Mouse (Mus musculus) midbrain, embryonic 13.5 days (tissue): ENCODE results near the gene Aff1. TPM values are rescaled to one million over a fixed set of nuclear protein-coding genes. Genes with fewer than 3 reads are reported as not detected.
A peak's percentile ranks its signal among the peaks of the same experiment; 100 is the strongest.

Source experiments
- ATAC-seq: fragments of 200-750 bp; cut with Nextera tagmentation; 2 replicates; pipeline ENCODE4 v1.8.0; 2017; ENCODE audit warnings: mild to moderate bottlenecking, moderate TSS enrichment, moderate library complexity
- H3K27ac ChIP-seq: fragments of 300-500 bp; sonication (generic); 2 replicates; pipeline ENCODE4 v1.5.1; 2015; ENCODE audit warnings: inconsistent platforms, mild to moderate bottlenecking, moderate library complexity
- H3K27me3 ChIP-seq: fragments of 300-500 bp; sonication (generic); 2 replicates; pipeline ENCODE4 v1.6.1; 2015; ENCODE audit warnings: mild to moderate bottlenecking, inconsistent platforms
- H3K36me3 ChIP-seq: fragments of 300-500 bp; sonication (generic); 2 replicates; pipeline ENCODE4 v1.6.1; 2015; ENCODE audit warnings: mild to moderate bottlenecking, inconsistent platforms
- H3K4me1 ChIP-seq: fragments of 300-500 bp; sonication (generic); replicated peaks from 2 replicates; pipeline ENCODE4 v1.6.1; 2015; ENCODE audit warnings: inconsistent platforms
- H3K4me2 ChIP-seq: fragments of 300-500 bp; sonication (generic); replicated peaks from 2 replicates; pipeline ENCODE4 v1.6.1; 2015; ENCODE audit warnings: moderate library complexity, mild to moderate bottlenecking, inconsistent platforms
- H3K4me3 ChIP-seq: fragments of 300-500 bp; sonication (generic); replicated peaks from 2 replicates; pipeline ENCODE4 v1.5.1; 2015; ENCODE audit warnings: mild to moderate bottlenecking, inconsistent platforms
- H3K9ac ChIP-seq: fragments of 300-500 bp; sonication (generic); replicated peaks from 2 replicates; pipeline ENCODE4 v1.6.1; 2015; ENCODE audit warnings: mild to moderate bottlenecking, inconsistent platforms
- H3K9me3 ChIP-seq: fragments of 300-500 bp; sonication (generic); 2 replicates; pipeline ENCODE4 v1.6.1; 2016; ENCODE audit warnings: mild to moderate bottlenecking, inconsistent platforms
- WGBS: fragments of 180-500 bp; shearing (Covaris S2); methylation state at CpG from one replicate; pipeline ENCODE4 v1.1.7; 2015; 5-methylcytosine and 5-hydroxymethylcytosine counted together
- polyA plus RNA-seq: library from polyadenylated mRNA; unstranded; fragments of >200 nt; fragmentation: Nextera tagmentation; extraction: Ambion mirVana; gene quantifications from 2 replicates; pipeline ENCODE4 v1.2.1, GENCODE M21; 2015

Aff1 gene
- polyA plus RNA-seq, 1 experiment from 2014 or later = 2.3 TPM

DNA sequence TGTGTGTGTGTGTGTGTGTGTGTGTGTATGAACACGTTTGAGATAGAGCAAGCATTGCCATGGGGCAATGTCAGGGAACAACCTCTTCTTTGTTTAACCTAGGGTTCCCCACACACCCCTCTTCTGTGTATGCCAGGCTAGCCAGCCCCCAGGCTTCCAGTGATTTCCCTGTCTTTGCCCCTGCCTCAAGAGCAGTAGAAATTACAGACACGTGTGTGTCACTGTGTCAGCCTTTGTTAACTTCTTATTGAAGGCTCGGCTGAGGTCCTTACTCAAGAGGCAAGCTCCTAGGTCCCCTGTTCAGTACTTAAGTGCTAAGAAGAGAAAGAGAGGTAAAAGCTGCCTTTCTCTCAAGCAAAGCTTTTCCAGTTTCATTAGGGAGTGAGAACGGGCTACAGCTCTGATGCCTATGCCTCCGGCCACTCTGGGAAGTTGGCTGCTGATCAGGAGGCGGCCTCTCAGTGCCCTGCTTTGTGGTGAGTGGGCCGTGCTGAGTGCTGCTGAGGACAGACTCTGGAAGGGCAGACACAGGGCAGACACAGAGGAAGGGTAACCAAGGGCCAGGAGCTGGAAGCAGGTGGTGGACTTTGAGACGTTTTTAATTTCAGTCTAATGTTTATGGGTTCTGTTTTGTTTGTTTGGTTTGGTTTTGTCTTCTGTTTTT is 111.9 kb downstream of the Aff1 start:
- peak; percentile 79 for ATAC-seq
- WGBS = 19% methylated on average over 8 of the region's 8 CpGs
- no peak overlapping the region for H3K4me2 ChIP-seq

DNA sequence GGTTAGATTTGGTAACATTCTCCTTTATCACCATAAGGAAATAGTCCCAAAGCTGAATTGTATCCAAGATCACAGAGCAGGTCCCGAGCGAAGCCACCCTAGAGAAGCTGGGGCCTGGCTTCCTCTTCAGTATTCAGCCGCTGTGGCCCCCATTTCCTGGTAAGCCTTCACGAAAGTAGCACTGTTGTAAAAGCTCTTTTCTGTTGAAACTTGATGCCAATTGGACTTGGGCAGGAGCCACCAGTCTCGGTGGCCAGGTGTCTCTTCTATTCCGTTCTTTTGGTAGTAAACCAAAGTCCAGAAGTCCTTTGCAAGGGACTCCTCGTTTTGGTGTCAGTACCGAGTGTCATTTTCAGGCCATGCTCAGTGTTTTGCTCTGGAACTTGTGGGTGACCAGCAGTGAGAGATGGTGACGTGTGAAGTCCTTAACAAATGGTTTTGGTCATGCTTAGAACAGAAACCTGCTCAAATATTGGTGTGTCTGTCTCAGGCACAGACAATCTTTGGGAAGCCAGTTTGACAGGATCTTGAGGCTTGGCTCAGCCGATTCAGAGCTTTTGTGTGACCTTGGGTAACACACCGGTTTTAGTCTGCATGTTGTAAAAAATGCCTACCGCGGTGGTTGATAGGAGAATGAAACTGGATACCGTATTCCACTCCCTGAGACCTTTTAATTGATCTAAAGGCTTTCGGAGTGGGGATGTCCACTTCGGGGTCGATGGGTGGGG is 114.8 kb downstream of the Aff1 start:
- no peaks in the 10 kb centered on the region for H3K27me3 ChIP-seq
- H3K4me3 ChIP-seq = no peak overlapping the region
- no peak for ATAC-seq
- H3K9me3 ChIP-seq = no peaks in the 10 kb centered on the region
- H3K36me3 ChIP-seq = no peaks in the 10 kb centered on the region
- H3K27ac ChIP-seq = no peak overlapping the region
- 88% methylated on average over 17 of the region's 17 CpGs for WGBS
- no peak overlapping the region for H3K4me2 ChIP-seq
- no peak overlapping the region for H3K9ac ChIP-seq
- H3K4me1 ChIP-seq = peaks cover 9% of the 10 kb centered on the region

More for the DNA sequence above, 111.9 kb downstream of the Aff1 start:
- Histone ChIP-seq H3K9me3 (no peaks in the 10 kb centered on the region), H3K9ac (no peak overlapping the region), H3K36me3 (no peaks in the 10 kb centered on the region), H3K4me1 (peaks cover 15% of the 10 kb centered on the region), H3K27me3 (no peaks in the 10 kb centered on the region), H3K4me3 (no peak overlapping the region), H3K27ac (peak overlapping the region; percentile 1; the same call in 1 of the 2 replicates)

DNA sequence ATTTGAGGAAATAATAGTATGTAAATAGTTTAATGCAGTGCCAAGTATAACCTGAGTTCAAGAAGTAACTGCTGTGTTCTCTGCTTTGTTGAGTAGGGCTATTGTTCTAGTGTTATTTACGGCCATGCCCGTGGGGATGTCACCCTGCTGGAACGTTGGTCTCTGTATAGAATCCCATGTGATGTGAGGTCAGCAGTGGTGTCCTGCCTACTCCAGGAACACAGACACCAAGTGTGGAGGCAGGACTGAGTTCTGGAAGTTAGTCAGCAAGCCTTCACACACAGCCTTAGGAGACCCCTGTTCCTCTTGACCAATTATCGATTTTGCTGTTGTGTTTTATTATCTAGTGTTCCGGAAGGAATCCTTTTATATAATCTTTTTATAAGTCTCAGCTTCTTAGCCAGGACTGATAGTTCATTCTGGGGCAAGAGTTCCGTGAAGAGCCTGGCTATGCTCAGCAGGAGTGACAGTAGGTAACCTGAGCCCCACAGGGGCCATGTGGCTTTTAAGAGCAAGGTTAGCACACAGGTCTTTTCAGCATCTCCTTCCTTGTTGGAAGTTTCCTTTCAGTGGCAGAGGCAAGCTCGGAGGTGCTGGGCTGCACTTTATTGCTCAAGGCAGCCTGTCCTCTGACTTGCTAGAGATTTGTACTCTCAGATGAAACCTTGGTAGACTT is 115.6 kb downstream of the Aff1 start:
- H3K4me3 ChIP-seq = no peak overlapping the region
- no peak overlapping the region for H3K4me2 ChIP-seq
- no peak for ATAC-seq
- WGBS = 55% methylated on average over 7 of the region's 7 CpGs
- peaks cover 9% of the 10 kb centered on the region for H3K4me1 ChIP-seq
- no peaks in the 10 kb centered on the region for H3K36me3 ChIP-seq
- H3K9ac ChIP-seq = no peak overlapping the region
- H3K9me3 ChIP-seq = no peaks in the 10 kb centered on the region
- H3K27me3 ChIP-seq = 0 out of 2 replicates have a peak, but pooled peaks cover 2% of the 10 kb centered on the region
- no peak overlapping the region for H3K27ac ChIP-seq

DNA sequence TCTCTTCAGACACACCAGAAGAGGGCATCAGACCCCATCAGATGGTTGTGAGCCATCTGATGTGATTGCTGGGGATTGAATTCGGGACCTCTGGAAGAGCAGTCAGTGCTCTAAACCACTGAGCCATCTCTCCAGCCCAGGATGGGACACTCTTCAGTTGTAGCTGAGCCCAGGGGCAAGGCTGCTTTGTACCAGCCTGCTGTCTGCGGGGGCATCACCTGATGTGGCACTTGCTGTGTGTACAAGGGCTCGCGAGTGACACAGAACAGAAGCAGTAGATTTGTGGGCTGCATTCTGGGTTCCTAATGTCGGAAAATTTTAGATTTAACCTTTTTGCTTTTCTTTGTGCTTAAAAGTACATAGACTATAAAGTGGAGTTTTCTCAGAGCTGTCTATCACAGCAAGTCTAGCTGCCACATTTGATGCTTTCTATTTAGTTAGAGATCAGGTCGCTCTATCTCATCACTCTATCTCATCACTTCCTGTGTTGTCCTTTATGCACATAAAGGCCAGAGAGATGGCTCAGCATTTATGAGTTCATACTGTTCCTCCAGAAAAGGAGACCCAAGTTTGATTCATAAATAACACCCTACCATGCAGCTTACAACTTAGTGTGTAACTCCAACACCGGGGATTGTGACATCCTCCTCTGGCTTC is 117.6 kb downstream of the Aff1 start:
- no peaks in the 10 kb centered on the region for H3K9me3 ChIP-seq
- H3K36me3 ChIP-seq = no peaks in the 10 kb centered on the region
- no peak for ATAC-seq
- H3K4me2 ChIP-seq = no peak overlapping the region
- no peak overlapping the region for H3K27ac ChIP-seq
- 0 out of 2 replicates have a peak, but pooled peaks cover 3% of the 10 kb centered on the region for H3K27me3 ChIP-seq
- WGBS = 91% methylated on average over 7 of the region's 7 CpGs
- no peak overlapping the region for H3K4me3 ChIP-seq
- no peaks in the 10 kb centered on the region; the same call in 1 of the 2 replicates for H3K4me1 ChIP-seq
- no peak overlapping the region for H3K9ac ChIP-seq

DNA sequence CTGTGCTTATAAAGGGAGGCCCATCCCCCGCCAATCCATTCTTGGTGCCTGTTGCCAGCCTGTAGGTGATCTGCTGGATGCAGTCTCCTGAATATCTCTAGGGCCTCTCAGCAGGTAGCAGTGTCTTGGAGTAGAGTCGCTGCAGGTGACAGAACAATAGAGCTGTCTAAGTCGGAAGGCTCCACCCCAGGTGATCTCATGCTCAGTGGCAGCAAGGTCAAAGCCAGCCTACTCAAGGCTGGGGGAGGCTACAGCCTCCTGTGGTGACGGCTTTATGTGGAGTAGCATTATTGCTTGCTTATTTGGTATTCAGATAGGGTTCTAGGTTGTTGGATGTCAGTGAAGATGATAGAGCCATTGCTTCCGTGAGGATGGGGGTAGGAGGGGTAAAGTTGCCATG is 121.1 kb downstream of the Aff1 start:
- ATAC-seq = no peak
- WGBS = 64% methylated on average over 5 of the region's 5 CpGs
- 0 out of 2 replicates have a peak, but pooled peaks cover 3% of the 10 kb centered on the region for H3K27me3 ChIP-seq
- no peak overlapping the region for H3K4me2 ChIP-seq
- H3K4me3 ChIP-seq = no peak overlapping the region
- no peak overlapping the region for H3K27ac ChIP-seq
- H3K4me1 ChIP-seq = no peaks in the 10 kb centered on the region; the same call in 1 of the 2 replicates
- H3K36me3 ChIP-seq = no peaks in the 10 kb centered on the region
- H3K9ac ChIP-seq = no peak overlapping the region
- no peaks in the 10 kb centered on the region for H3K9me3 ChIP-seq

DNA sequence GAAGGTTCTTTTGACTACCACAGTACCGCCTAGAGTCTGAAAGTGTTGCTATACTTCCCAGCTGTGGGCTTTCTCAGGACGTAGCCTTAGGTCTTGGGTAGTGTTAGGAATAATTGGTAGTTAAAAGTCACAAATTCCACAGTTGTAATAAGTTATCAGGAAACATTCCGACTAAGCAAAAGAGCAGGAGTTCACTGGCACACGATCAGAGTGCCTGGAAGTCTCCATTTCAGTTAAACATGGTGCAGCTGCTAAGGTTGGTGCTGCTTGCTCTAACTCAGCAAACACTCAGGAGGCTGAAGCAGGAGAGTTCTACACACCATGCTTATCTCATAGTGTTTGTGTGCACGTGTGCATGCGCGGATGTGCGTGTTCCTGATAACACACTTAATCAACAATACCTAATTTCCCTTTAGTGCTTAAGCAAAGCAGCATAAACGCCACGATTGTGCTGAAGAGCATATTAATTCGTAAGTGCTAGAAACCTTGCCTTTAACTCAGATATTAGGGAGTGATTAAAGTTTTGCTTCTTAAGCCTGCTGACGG is 121.9 kb downstream of the Aff1 start:
- no peak overlapping the region for H3K4me2 ChIP-seq
- no peak overlapping the region for H3K27ac ChIP-seq
- H3K36me3 ChIP-seq = no peaks in the 10 kb centered on the region
- H3K4me3 ChIP-seq = no peak overlapping the region
- H3K27me3 ChIP-seq = 0 out of 2 replicates have a peak, but pooled peaks cover 3% of the 10 kb centered on the region
- no peaks in the 10 kb centered on the region for H3K9me3 ChIP-seq
- H3K9ac ChIP-seq = no peak overlapping the region
- ATAC-seq = no peak
- no peaks in the 10 kb centered on the region; the same call in 1 of the 2 replicates for H3K4me1 ChIP-seq
- WGBS = 89% methylated on average over 12 of the region's 12 CpGs

DNA sequence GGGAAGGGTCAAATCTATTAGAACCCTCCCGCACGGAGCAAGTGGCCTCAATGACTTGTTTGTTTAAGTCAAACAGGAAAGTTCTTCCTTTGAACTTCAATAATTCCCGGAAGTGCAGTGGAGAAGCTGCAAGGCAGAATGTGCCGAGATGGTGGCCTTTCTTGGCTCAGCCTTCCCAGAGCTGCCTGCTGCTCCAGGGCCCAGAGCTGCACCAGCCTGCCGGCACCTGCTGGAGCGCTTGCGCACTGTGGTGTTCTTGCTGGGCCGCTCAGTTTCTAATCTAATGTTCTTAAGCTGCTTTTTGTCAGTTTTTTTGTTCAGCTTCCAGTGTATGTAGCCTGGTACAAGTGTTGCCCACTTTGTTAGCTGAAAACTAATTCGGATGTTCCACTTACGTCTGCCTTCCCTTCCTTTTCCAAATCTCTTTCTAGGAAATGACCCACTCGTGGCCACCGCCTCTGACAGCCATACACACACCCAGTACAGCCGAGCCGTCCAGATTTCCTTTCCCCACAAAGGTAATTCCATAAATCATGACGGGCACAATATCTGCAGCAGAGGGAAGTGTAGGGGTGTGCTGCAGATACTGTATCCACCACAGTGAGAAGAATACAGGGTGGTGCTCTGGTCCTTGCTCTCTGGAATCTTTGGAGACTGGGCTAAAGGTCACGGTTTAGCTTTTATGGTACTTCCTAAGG is 122.5 kb downstream of the Aff1 start:
- Histone ChIP-seq H3K4me2 (no peak overlapping the region), H3K27me3 (0 out of 2 replicates have a peak, but pooled peaks cover 3% of the 10 kb centered on the region), H3K9me3 (no peaks in the 10 kb centered on the region), H3K4me1 (no peaks in the 10 kb centered on the region; the same call in 1 of the 2 replicates), H3K27ac (no peak overlapping the region), H3K4me3 (no peak overlapping the region), H3K36me3 (no peaks in the 10 kb centered on the region), H3K9ac (no peak overlapping the region)
- ATAC-seq = no peak
- WGBS = 53% methylated on average over 16 of the region's 16 CpGs

DNA sequence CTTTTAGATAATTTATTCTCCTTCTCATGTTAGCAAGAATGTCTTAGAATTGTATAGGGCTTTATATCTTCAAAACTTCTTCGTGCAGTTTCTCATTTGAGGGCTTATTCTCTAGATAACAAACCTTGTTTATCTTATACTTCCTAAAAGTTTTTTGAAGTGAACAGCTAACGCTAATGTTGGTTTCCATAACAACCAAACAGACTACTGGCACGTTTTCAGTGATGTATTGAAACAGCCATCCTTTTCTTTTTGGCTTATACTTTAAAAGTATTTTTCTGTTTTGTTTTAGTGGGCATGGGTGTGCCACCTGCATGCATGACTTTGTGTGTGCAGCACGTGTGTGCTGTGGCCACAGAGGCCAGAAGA is 123.1 kb downstream of the Aff1 start:
- Histone ChIP-seq H3K36me3 (no peaks in the 10 kb centered on the region), H3K4me3 (no peak overlapping the region), H3K27me3 (0 out of 2 replicates have a peak, but pooled peaks cover 3% of the 10 kb centered on the region), H3K9ac (no peak overlapping the region), H3K27ac (no peak overlapping the region), H3K9me3 (no peaks in the 10 kb centered on the region), H3K4me1 (no peaks in the 10 kb centered on the region; the same call in 1 of the 2 replicates), H3K4me2 (no peak overlapping the region)
- WGBS = 67% methylated on average over 4 of the region's 4 CpGs
- ATAC-seq = no peak

DNA sequence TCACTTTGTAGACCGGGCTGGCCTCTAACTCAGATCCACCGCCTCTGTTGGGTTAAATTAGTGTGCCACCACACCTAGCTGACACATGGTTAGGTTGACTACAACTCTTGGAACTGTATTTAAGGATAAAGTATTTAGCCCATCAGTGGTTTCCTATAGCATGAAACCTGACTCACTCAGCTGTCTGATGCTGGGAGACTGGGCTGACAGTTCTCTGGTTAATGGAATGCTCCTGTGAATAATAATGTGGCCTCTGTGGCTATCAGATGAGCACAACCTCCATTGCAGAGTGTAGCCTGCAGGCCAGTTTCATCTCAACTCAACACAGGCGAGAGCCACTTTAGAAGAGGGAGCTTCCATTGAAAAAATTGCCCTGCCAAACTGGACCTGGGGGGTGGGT is 124.5 kb downstream of the Aff1 start:
- no peak for ATAC-seq
- H3K27ac ChIP-seq = no peak overlapping the region
- H3K27me3 ChIP-seq = 0 out of 2 replicates have a peak, but pooled peaks cover 3% of the 10 kb centered on the region
- WGBS = 89% methylated on average over 3 of the region's 3 CpGs
- no peaks in the 10 kb centered on the region; the same call in 1 of the 2 replicates for H3K4me1 ChIP-seq
- no peak overlapping the region for H3K9ac ChIP-seq
- H3K36me3 ChIP-seq = no peaks in the 10 kb centered on the region
- no peak overlapping the region for H3K4me2 ChIP-seq
- no peaks in the 10 kb centered on the region for H3K9me3 ChIP-seq
- no peak overlapping the region for H3K4me3 ChIP-seq

DNA sequence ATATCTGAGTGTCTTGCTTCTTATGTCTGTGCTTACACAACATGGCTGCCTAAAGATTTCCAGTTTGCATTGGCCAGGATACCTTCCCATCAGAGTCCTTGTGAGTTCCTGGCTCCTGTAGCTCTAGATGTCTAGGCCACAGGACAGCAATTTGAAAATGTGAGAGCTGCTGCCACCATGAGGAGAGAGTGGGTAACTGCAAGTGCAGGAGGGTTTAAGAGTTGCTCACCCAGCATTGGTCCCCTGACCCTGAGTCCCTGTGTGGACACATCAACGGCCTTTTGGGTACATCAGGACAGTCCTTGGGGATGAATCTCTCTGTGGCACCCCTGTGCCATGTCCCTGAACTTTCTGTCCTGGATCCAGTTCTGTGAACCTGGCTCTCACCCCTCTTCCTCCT is 125.6 kb downstream of the Aff1 start:
- 13% methylated on average over 1 of the region's 1 CpGs for WGBS

DNA sequence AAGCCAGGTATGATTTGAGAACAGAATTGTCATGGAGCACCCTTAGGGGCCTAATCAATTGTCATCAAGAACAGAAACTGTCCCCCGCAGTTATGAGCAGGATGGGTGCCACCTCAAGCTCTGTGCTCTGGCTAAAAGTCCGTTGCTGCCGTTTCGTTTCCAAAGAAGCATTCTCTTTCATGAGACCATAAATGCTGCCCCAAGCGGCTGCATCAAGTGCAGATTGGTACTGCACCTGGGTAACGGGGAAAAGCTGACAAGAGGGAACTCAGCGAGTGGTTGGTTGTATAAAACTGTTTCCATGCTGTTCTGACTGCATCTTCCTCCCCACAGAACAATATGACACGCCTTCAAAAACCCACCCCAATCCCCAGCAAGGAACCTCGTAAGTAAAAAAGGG is 126.4 kb downstream of the Aff1 start:
- no peak overlapping the region for H3K4me2 ChIP-seq
- 86% methylated on average over 9 of the region's 9 CpGs for WGBS

More for the DNA sequence above, 125.6 kb downstream of the Aff1 start:
- Histone ChIP-seq H3K9me3 (no peaks in the 10 kb centered on the region), H3K27me3 (0 out of 2 replicates have a peak, but pooled peaks cover under 1% of the 10 kb centered on the region), H3K27ac (no peak overlapping the region), H3K4me3 (no peak overlapping the region), H3K36me3 (no peaks in the 10 kb centered on the region), H3K4me2 (no peak overlapping the region), H3K4me1 (no peaks in the 10 kb centered on the region; the same call in 1 of the 2 replicates), H3K9ac (no peak overlapping the region)
- ATAC-seq = peak; percentile 83

More for the DNA sequence above, 126.4 kb downstream of the Aff1 start:
- Histone ChIP-seq H3K4me3 (no peak overlapping the region), H3K4me1 (no peaks in the 10 kb centered on the region; the same call in 1 of the 2 replicates), H3K9me3 (no peaks in the 10 kb centered on the region), H3K27me3 (no peaks in the 10 kb centered on the region), H3K9ac (no peak overlapping the region), H3K27ac (no peak overlapping the region), H3K36me3 (no peaks in the 10 kb centered on the region)
- no peak for ATAC-seq
